13 mouse cellular contexts compared by ENCODE assay signal in genomic region chr7:6801642-6802041, GRCm38 (mm10).
"Had no signal": no experiment of that assay in that cellular context is flagged by ENCODE, and none has a peak within 500 bp of the region (broad histone marks: within the 10 kb centered on the region; RNA-seq: fewer than 3 reads in every experiment).

No protein-coding gene starts in this region.

- H3K4me3 ChIP-seq: hindbrain, embryonic 13.5 days; kidney, embryonic 15.5 days; layer of hippocampus, adult 2 months; limb, embryonic 13.5 days; liver, embryonic 13.5 days; midbrain, embryonic 12.5 days had no signal

- H3K27ac ChIP-seq: hindbrain, embryonic 13.5 days; hindbrain, postnatal 0 days; kidney, embryonic 15.5 days; layer of hippocampus, adult 2 months; liver, embryonic 13.5 days; midbrain, embryonic 12.5 days; stomach, postnatal 0 days had no signal

- H3K9ac ChIP-seq: hindbrain, embryonic 13.5 days; kidney, embryonic 15.5 days; limb, embryonic 13.5 days; liver, embryonic 13.5 days; midbrain, embryonic 12.5 days had no signal

- H3K4me2 ChIP-seq: hindbrain, embryonic 13.5 days; kidney, embryonic 15.5 days; limb, embryonic 13.5 days; liver, embryonic 13.5 days; midbrain, embryonic 12.5 days had no signal

- H3K4me1 ChIP-seq: hindbrain, embryonic 13.5 days; midbrain, embryonic 12.5 days had no signal

- H3K36me3 ChIP-seq: hindbrain, embryonic 13.5 days; kidney, embryonic 15.5 days; limb, embryonic 13.5 days; liver, embryonic 13.5 days; midbrain, embryonic 12.5 days had no signal

- H3K9me3 ChIP-seq: hindbrain, embryonic 13.5 days; kidney, embryonic 15.5 days; limb, embryonic 13.5 days; liver, embryonic 13.5 days; midbrain, embryonic 12.5 days had no signal

- H3K27me3 ChIP-seq: hindbrain, embryonic 13.5 days; kidney, embryonic 15.5 days; limb, embryonic 13.5 days; liver, embryonic 13.5 days; midbrain, embryonic 12.5 days had no signal

- DNase-seq: kidney, postnatal 4 days; liver, embryonic 13.5 days; lung, adult 18-20 months; lung, postnatal 14 days; thymus, postnatal 14 days had no signal

- ATAC-seq: hindbrain, postnatal 0 days; midbrain, embryonic 16.5 days had no signal
